Mouse (Mus musculus) intestine, embryonic 14.5 days (tissue): Measurements from ENCODE around the gene Ppp1r9b. TPM values are rescaled to one million over a fixed set of nuclear protein-coding genes. Genes with fewer than 3 reads are reported as not detected.

ENCODE experiments used
- ATAC-seq: fragments of 200-750 bp; cut with Nextera tagmentation; replicated peaks from 2 replicates; pipeline ENCODE4 v1.8.0; 2017; ENCODE audit warnings: low read depth, moderate number of reproducible peaks, moderate TSS enrichment, moderate library complexity; ENCODE audit not compliant: low FRiP score, low TSS enrichment
- DNase-seq: peaks from one replicate; pipeline ENCODE4 v3.0.0-alpha.2; 2018; ENCODE audit warnings: low spot score
- H3K27ac ChIP-seq: fragments of 300-500 bp; sonication (generic); 2 replicates; pipeline ENCODE4 v1.5.1; 2014; ENCODE audit warnings: low read depth, mild to moderate bottlenecking, control low read depth
- H3K27me3 ChIP-seq: fragments of 300-500 bp; sonication (generic); replicated peaks from 2 replicates; pipeline ENCODE4 v1.6.1; 2014; ENCODE audit warnings: low read length, control low read depth; ENCODE audit not compliant: control insufficient read depth, insufficient read depth
- H3K36me3 ChIP-seq: fragments of 300-500 bp; sonication (generic); 2 replicates; pipeline ENCODE4 v1.6.1; 2014; ENCODE audit warnings: low read length, control low read depth; ENCODE audit not compliant: control insufficient read depth, insufficient read depth
- H3K4me1 ChIP-seq: fragments of 300-500 bp; sonication (generic); replicated peaks from 2 replicates; pipeline ENCODE4 v1.6.1; 2014; ENCODE audit warnings: low read length, control low read depth, mixed read lengths; ENCODE audit not compliant: control insufficient read depth, insufficient read depth
- H3K4me2 ChIP-seq: fragments of 300-500 bp; sonication (generic); 2 replicates; pipeline ENCODE4 v1.6.1; 2014; ENCODE audit warnings: low read length
- H3K4me3 ChIP-seq: fragments of 300-500 bp; sonication (generic); 2 replicates; pipeline ENCODE4 v1.5.1; 2014; ENCODE audit warnings: low read depth, low read length, control low read depth, mixed read lengths
- H3K9ac ChIP-seq: fragments of 300-500 bp; sonication (generic); 2 replicates; pipeline ENCODE4 v1.6.1; 2014; ENCODE audit warnings: mild to moderate bottlenecking, low read length
- H3K9me3 ChIP-seq: fragments of 300-500 bp; sonication (generic); 2 replicates; pipeline ENCODE4 v1.6.1; 2016; ENCODE audit warnings: low read length, control low read depth; ENCODE audit not compliant: control insufficient read depth
- WGBS: fragments of 180-500 bp; shearing (Covaris S2); extraction: QIAGEN DNeasy Blood & Tissue Kit; methylation state at CpG from one replicate; pipeline ENCODE4 v1.1.7; 2014; 5-methylcytosine and 5-hydroxymethylcytosine counted together
- polyA plus RNA-seq: library from polyadenylated mRNA; unstranded; fragments of >200 nt; fragmentation: Nextera tagmentation; extraction: Ambion mirVana; gene quantifications from 2 replicates; pipeline ENCODE4 v1.2.1, GENCODE M21; 2014

The Ppp1r9b gene
- polyA plus RNA-seq, 1 experiment from 2014 or later = 11.9 TPM

DNA sequence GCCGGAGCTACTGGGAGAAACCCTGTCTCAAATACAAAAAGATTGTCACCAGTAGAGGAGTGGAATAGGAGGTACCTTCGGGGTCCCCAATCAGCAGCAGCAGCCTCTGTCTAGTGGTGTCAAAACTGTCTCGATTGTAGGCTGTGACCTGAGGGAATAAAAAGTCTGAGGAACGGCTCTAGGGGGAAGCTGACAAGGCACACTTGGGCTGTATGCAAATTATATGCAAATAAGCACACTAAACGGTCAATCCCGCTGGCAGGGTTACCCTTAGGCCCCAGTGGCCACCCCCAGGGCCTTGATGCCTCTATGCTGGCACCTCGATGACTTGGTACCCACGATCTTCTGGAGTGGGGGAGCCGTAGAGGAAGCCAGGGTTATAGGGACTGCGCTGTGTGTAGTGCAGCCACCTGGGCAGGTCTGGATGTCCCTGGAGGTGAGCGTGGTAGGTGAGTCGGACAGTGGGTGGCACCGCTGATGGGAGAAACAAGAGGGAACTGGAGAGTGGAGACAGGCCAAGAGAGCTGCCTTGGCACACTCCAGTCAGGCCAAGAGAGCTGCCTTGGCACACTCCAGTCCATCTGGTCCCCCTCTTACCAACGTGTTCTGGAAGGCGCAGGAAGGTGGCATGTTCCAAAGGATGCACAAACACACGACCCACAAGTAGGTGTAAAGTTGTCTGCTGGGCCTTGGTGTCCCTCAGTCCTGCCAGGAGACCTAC, 18.8 kb upstream of the Ppp1r9b start:
- ATAC-seq = no peak

DNA sequence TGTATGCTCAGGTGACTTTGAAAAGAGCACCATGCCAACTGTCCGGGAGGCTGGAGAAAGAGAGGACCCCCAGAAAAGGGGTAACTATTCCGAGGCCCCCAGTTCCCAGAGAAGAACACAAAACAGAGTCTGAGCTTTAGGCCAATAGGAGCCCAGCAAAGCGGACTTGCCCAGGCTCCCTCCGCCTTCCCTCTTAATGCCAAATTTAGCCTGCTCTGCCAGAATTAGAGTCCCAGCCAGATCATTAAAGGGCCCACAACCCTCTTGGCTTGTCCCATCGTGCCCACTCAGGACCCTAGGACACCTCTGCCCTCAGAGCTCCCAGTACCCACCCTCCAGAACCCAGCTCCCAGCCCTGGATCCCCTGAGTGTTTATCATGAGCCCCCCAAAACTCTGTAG, 17.9 kb upstream of the Ppp1r9b start:
- Histone ChIP-seq H3K4me3 (no peak overlapping the region), H3K9ac (no peak overlapping the region), H3K27ac (no peak overlapping the region), H3K9me3 (no peaks in the 10 kb centered on the region), H3K36me3 (no peaks in the 10 kb centered on the region), H3K27me3 (no peaks in the 10 kb centered on the region), H3K4me2 (no peak overlapping the region), H3K4me1 (no peaks in the 10 kb centered on the region)
- DNase-seq (no peak), ATAC-seq (no peak)
- 63% methylated on average over 5 of the region's 5 CpGs for WGBS

More for the DNA sequence above, 18.8 kb upstream of the Ppp1r9b start:
- Histone ChIP-seq H3K4me2 (no peak overlapping the region), H3K36me3 (no peaks in the 10 kb centered on the region), H3K4me3 (no peak overlapping the region), H3K27me3 (no peaks in the 10 kb centered on the region), H3K27ac (no peak overlapping the region), H3K9me3 (no peaks in the 10 kb centered on the region), H3K4me1 (no peaks in the 10 kb centered on the region), H3K9ac (no peak overlapping the region)
- no peak for DNase-seq
- WGBS = 71% methylated on average over 16 of the region's 16 CpGs

DNA sequence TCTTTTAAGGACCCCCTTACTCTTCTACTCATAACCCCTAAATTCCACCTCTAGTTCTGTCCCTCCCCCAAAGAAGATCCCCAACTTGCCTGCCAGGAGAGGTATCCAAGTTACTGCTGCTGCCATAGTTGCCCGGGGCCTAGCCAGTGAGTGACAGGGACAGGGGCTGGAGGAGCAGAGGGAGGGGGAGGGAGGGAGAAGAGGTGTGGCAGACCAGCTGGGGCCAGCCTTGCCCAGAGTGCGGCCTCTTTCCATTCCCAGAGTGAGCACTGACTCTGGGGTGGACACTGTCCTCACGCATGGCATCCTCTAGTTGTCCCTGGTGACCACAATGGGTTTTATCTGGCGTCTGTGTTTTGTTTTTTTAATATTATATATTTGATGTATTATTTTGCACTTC, 17.5 kb upstream of the Ppp1r9b start:
- no peak for ATAC-seq
- WGBS = 48% methylated on average over 4 of the region's 4 CpGs
- Histone ChIP-seq H3K4me2 (no peak overlapping the region), H3K27ac (no peak overlapping the region), H3K27me3 (no peaks in the 10 kb centered on the region), H3K4me1 (peaks cover under 1% of the 10 kb centered on the region; the same call in 1 of the 2 replicates), H3K4me3 (no peak overlapping the region), H3K9ac (no peak overlapping the region), H3K9me3 (no peaks in the 10 kb centered on the region), H3K36me3 (no peaks in the 10 kb centered on the region)
- no peak for DNase-seq

DNA sequence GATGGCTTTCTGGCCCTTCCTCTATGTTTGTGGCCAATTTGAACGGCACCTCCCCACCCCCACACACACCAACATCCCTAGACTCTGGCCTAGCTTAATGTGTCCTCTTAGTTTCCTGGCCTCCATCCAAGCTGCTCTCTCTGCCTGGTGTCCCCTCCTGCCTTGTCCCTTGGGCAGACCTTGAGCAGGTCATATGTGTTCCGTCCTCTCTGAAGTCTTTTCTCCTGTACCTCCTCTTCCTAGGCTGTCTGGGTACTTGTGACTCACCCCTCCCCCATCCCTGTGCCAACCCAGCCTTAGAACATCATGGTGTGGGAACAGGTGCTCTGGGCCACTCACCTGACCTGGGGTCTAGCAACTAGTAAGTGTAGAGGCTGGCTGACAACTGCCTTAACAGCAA, 15.9 kb upstream of the Ppp1r9b start:
- no peaks in the 10 kb centered on the region for H3K27me3 ChIP-seq
- H3K27ac ChIP-seq = no peak overlapping the region
- ATAC-seq = no peak
- no peak overlapping the region for H3K4me3 ChIP-seq
- no peak overlapping the region for H3K9ac ChIP-seq
- no peak overlapping the region for H3K4me2 ChIP-seq
- H3K4me1 ChIP-seq = peaks cover 4% of the 10 kb centered on the region; the same call in 1 of the 2 replicates
- no peaks in the 10 kb centered on the region for H3K36me3 ChIP-seq
- H3K9me3 ChIP-seq = no peaks in the 10 kb centered on the region
- WGBS = 82% methylated on average over 2 of the region's 2 CpGs
- no peak for DNase-seq

DNA sequence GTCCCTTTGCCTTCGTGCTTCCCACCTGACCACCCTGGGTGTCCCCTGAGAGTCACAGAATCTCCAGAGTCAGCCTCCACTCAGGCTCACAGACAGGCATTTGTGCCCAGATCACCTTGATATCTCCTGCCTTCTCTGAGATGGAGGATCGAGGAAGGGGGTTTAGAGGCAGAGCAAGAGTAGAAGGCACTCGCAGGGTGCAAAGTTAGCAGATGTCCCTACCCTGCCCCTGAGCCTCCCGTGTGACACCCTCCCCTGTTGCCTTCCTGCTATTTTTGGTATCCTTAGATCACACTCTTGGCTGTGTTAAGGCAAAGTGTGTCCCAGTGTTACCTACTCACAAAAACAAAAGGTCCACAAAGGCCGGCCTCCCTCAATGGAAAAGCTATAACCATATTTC, 14.6 kb upstream of the Ppp1r9b start, which contains the start of gene Sgca:
TSS of gene Sgca (minus strand) at position 129 of the 400 bp plus-strand sequence.
- no peaks in the 10 kb centered on the region for H3K27me3 ChIP-seq
- no peak within 1 kb of the TSS for H3K4me3 ChIP-seq
- DNase-seq (no peak), ATAC-seq (no peak)
- WGBS = 70% methylated on average over 5 of the region's 5 CpGs
- peaks cover 4% of the 10 kb centered on the region; the same call in 1 of the 2 replicates for H3K4me1 ChIP-seq
- no peak within 1 kb of the TSS for H3K27ac ChIP-seq
- no peaks in the 10 kb centered on the region for H3K9me3 ChIP-seq
- no peak within 1 kb of the TSS for H3K4me2 ChIP-seq
- no peak within 1 kb of the TSS for H3K9ac ChIP-seq
- no peaks in the 10 kb centered on the region for H3K36me3 ChIP-seq

DNA sequence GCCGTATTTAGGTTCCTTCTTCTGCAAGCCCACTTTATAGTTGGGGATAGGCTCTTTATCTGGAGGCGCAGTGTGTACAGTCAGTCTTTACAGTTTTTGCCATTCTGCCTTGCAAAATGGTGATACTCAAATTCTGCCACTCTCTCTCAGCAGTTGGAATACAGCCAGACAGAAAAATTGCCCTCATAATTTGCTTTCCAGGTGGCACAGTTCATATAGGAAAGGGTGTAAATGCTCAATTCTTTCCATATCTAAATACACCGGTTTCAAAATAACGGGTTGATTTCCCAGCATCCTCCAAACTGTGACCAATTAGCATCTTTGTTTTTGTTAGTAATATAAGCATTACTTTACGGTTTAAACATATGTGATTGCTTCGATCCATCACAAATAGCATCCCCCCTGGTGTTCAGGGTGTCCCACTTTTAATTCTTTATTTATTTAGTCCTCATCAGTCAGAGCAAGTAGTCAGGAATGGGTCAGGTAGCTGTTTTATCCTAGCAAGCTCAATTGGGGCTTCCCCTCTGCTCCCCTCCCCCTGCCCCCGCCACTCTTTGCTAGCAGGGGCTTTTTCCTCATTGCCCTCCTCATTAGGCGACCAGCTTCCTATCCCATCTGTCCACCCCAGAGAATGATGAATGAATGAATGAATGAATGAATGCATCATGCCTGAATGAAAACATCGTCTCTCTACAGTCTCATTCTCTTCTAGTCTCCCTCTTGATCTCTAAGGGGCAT, 12.5 kb upstream of the Ppp1r9b start:
- H3K4me1 ChIP-seq = peaks cover 4% of the 10 kb centered on the region; the same call in 1 of the 2 replicates
- H3K36me3 ChIP-seq = no peaks in the 10 kb centered on the region
- H3K9ac ChIP-seq = no peak overlapping the region
- DNase-seq (no peak), ATAC-seq (no peak)
- WGBS = 44% methylated on average over 9 of the region's 9 CpGs
- no peak overlapping the region for H3K27ac ChIP-seq
- no peaks in the 10 kb centered on the region for H3K27me3 ChIP-seq
- no peaks in the 10 kb centered on the region for H3K9me3 ChIP-seq
- no peak overlapping the region for H3K4me3 ChIP-seq
- peak overlapping the region; percentile 52 for H3K4me2 ChIP-seq

DNA sequence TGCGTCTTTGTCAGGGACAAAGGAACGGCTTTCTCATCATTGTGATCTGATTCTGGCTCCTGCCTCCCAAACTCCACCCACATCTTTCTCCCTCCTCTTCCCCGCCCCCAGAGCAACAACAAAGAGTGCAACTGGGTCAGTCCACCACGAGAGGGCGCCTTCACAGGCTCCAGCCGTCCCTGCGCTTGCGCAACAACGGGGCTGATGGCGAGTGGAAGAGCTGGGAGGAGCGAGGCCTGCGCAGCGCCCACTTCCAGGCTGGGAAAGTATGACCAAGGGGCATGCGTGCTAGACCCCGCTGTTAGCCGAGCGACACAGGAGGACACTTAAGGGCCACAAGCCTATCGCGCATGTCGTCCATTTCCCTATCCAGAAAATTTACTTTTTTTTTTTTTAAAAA, 11.9 kb upstream of the Ppp1r9b start:
- Histone ChIP-seq H3K4me3 (peak overlapping the region; percentile 22), H3K4me2 (peak overlapping the region; percentile 52), H3K36me3 (no peaks in the 10 kb centered on the region), H3K4me1 (peaks cover 4% of the 10 kb centered on the region; the same call in 1 of the 2 replicates), H3K9me3 (no peaks in the 10 kb centered on the region), H3K27me3 (no peaks in the 10 kb centered on the region), H3K9ac (no peak overlapping the region), H3K27ac (no peak overlapping the region)
- DNase-seq (peak; percentile 96), ATAC-seq (peak; percentile 92)
- WGBS = 1% methylated on average over 20 of the region's 20 CpGs

DNA sequence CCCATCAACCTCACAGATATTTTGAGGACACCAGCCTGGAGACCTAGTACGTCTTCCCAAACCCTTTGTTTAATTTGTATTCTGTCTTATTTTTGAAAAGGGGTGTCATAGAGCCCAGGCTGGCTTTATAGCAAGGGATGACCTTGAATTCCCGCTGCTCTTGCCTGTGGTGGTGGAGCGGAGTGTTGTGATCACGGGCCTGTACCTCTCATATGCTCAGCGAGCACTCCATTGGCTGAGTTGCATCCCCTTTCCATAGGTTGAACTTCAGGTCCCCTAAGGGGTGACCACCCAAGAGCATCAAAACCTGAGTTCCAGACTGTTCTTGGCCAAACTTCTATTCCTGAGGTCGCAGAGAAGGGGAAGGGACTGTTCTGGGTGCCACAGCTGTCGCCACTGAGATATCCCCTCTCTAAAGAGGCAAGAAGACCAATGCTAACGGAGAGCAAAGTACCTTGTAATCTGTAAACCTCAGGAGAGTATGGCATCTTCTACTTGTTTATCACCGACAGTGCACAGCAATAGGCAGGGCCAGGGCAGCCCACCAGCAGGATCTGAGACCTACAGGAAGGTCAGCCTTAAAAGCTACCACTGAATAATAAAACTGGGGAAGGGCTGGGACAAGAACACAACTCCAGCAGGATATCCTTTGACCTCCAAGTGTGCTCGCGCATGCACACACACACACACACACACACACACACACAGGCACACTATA, 11.2 kb upstream of the Ppp1r9b start:
- Histone ChIP-seq H3K9me3 (no peaks in the 10 kb centered on the region), H3K4me3 (0 out of 2 replicates have a peak overlapping the region, but pooled peaks have one; percentile 22), H3K4me1 (peaks cover 4% of the 10 kb centered on the region; the same call in 1 of the 2 replicates), H3K27ac (no peak overlapping the region), H3K36me3 (no peaks in the 10 kb centered on the region), H3K9ac (no peak overlapping the region), H3K27me3 (no peaks in the 10 kb centered on the region), H3K4me2 (peak overlapping the region; percentile 52)
- WGBS = 75% methylated on average over 11 of the region's 11 CpGs
- DNase-seq = no peak
- 0 out of 2 replicates have a peak, but pooled peaks have one; percentile 11 for ATAC-seq
